Mouse (Mus musculus): ENCODE data around the gene Tbc1d7.

- no peak for TF ChIP-seq CTCF (conservative IDR thresholded peaks at IDR 0.05; ENCODE audit: low read length)
- TF ChIP-seq POU5F1 (IDR thresholded peaks at IDR 0.05; ENCODE audit: borderline replicate concordance, low read length): no peak
- TF ChIP-seq NANOG (IDR thresholded peaks at IDR 0.05; ENCODE audit: borderline replicate concordance, low read length): no peak
These were observed 19.2 kb downstream of the Tbc1d7 start for GRCm38 (mm10) chr13:43152005-43152520.
